Mouse (Mus musculus): ENCODE measurements around the gene Kcnip1. TPM values are rescaled to one million over a fixed set of nuclear protein-coding genes. Genes with fewer than 3 reads are reported as not detected.

The Kcnip1 gene
- total RNA-seq, 2 experiments from 2014 or later, result not detected

GRCm38 (mm10) chr11:33902377-33902776, 90.6 kb downstream of the Kcnip1 start:
- DNase-seq, result no peak

DNA sequence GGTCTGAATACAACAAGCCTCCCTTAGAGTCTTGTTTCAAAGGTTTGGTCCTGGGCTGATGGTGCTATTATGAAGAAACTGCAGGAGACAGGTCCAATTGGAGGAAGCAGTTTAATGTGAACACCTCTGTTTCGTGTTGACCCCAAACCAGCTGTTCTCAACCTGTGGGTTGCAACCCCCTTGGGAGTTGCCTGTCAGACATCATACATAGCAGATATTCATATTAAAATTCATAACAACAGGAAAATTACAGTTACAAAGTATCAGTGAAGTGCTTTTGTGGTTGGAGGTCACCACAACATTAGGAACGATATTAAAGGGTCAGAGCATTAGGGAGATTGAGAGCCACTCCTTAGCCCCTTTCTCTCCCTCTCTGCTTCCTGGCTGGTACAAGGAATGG, 91.2 kb downstream of the Kcnip1 start:
- DNase-seq, result no peak

DNA sequence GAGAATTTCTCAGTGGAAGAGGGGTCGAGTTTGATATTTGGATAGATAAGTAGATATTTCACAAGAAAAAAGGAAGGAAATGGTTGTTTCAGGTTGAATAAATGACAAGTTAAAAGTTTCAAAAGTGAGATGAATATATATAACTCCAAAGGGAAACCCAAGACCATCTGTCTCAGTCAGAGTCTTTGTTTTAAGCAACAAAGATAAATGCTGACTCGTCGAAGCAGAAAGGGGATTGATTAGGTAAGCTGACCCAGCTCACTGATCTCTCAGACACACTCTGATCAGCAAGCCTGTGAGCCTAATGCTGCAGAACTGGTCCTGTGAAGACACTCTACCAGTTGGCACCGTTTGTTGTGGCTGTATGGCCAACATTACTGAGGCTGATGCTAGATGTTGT, 101.9 kb downstream of the Kcnip1 start:
- DNase-seq, result no peak

DNA sequence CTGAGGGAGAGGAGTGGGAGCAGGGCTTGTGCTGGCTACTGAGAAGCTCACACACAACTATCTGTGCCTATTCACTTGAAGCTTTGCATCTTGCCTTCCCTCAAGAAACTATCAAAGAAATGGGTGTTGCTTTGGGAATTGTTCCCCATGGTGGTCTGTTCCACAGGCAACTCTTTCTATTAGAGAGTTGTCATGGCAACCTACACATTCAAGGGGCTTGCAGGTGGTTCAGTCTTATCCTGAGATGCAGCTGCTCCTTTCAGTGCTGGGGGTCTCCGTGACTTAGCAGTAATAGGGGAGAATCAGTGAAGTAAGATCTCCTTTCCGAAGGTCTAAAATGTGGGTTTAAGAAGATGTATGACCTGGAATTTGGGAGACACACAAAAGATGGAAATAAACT, 102.6 kb downstream of the Kcnip1 start:
- no peak for DNase-seq

DNA sequence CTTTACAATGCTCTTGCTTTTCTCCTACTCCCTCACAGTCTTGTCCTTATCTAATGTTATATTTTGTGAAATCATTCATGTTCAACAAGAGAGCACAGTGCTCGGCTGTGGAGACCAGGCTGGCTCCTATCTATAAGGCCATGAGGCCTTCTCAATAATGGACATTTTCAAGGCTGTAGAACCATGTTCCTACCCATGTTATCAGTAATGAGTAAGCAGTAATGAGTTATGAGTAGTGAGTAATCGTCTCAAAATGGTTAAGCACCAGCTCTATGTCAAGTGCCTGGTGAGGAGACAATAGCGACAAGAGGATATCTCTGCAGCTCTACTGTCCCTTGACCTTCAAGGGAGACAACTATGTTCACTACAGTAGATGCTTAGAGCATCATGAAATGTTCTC, 105.3 kb downstream of the Kcnip1 start:
- DNase-seq, result no peak

DNA sequence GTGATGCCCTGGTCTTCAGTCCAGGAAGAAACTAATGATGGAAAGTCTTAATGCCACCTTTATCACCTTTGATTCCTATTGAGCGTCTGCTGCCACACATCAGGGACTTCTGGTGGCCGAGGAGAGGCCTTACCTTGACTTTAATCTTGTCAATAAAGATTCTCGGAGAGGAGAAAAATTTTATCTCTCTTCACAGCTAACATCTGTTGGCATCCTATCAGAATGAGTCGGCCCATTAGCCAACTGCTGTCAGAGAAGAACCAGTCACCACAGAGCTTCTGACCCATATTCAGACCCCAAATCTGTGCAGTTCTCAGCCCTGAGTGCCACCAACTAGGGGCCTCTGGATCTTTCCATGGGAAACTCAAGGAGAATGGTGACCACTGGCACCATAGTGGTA, 107.0 kb downstream of the Kcnip1 start:
- DNase-seq, result no peak

DNA sequence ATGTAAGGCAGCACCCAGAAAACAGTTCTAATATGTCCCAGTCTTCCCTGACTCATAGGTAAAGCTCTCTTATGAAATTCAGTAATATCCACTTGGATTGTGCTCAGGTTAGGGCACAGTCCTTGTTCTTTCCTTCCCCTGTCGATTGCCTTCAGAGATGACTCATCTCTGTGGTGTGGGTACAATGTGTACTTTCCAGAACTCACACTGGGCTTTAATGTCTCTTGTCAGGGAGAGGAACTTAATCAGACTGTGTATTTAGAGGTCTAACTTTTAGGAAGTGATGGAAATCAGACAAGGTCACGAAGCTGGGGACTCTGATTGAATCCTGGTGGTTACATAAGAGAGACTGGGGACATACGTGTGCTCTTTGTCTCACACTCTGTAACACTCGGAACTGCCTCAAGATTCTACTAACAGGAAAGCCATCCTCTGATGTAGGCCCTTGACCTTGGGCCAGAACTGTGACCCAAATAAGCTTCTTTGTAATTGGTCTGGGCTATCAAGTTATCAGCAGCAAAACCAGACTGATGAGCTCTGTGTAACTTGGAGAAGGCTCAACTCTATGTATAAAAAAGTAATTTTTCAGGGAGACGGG, 110.1 kb downstream of the Kcnip1 start:
- DNase-seq, result no peak

- no peak for DNase-seq
Observed at GRCm38 (mm10) chr11:33874925-33875324, 118.0 kb downstream of the Kcnip1 start.

GRCm38 (mm10) chr11:33873071-33873781, 119.7 kb downstream of the Kcnip1 start:
- DNase-seq, result no peak

DNA sequence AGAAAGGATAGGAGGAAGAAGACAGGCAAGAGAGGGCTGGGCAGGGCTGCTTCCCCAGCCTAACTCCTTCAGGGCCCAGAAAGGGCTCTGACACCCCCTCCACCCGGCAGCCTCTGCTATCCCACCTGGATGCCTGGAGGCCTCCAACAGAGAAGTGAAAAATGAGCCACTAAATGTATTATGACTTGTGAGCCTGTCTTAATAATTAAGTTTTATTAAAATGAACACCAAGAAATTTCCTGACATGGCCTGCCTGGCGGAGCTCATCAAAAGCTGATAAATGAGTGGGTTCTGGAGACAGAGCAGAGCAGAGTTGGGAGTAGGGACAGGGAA, 120.3 kb downstream of the Kcnip1 start:
- DNase-seq, result no peak

- no peak for DNase-seq
Observed at GRCm38 (mm10) chr11:33871998-33872715, 120.8 kb downstream of the Kcnip1 start.

DNA sequence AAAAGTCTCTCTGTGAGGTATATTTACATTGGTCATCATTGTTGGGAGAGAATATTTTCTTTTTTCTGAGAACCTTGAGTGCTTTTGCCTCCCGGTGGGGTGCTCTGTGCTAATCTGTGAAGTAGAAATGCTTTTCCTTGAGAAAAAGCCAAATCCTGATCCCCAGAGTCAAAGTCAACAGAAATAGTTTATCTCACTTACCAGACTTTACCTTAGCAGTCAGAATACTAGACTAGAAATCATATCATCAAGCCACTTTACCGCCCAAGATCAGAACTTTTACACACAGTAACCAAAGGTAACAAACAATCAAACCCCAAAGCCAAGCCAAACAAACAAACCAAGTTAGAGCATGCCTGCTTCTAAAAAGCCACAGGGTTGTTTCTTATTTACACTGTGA, 122.7 kb downstream of the Kcnip1 start:
- DNase-seq, result no peak

- no peak for DNase-seq
Observed at GRCm38 (mm10) chr11:33869559-33869958, 123.4 kb downstream of the Kcnip1 start.

- DNase-seq, result no peak
Observed at GRCm38 (mm10) chr11:33866775-33867174, 126.2 kb downstream of the Kcnip1 start.

DNA sequence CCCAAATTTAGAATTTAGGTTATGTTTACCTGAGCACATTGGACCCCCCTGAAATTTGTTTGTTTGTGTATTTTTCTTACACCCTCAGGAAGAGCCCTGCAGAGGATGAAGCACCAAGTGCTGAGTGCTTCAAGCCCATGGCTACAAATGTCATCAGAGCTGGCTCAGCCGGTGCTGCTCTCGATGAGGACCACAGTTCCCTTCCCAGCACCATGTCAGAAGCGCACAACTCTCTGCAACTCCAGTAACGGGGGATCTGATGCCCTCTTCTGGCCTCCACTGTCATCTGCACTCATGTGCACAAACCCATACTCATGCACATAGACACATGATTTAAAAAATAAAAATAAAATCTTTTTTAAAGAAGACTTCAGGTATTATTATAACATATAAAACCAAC, 128.7 kb downstream of the Kcnip1 start:
- DNase-seq, result no peak

DNA sequence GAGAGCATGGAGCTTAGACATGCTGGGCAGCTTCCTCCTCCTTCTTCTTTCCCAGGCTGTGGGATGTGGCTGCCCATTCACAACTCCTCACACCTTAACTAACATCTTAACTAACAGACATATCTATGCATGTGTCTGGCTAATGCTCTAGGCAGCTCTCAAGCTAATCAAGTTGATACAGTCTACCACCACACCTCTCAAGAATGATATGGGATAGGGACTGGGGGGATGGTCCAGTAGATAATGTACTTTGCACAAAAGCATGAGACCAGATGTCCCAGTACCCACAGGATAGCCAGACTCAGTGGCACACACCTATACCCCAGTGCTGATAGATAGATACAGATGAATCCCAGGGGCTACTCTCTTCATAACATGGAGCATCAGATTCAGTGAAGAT, 131.1 kb downstream of the Kcnip1 start:
- DNase-seq, result no peak

GRCm38 (mm10) chr11:33860905-33861582, 131.9 kb downstream of the Kcnip1 start:
- DNase-seq, result no peak

DNA sequence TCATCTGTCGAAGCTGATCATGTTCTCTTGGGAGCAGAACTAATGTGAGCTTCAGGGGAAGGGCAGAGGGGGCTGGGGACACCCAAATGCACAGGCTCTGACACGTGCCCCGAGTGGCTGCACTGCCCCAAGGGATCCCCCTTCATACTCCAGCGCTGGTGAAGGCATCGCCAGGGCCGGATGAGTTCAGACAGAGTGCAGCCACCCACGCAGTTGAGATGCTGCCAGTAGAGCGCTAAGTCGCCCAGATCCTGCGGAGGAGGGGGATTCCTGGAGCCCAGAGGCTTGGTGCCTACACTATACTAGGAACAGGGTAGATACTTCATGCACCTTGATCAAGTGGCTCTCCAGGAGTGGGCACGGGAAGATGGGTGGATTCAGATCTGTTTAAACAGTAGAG, 143.3 kb downstream of the Kcnip1 start:
- DNase-seq, result no peak

- no peak for DNase-seq
Observed at GRCm38 (mm10) chr11:33848685-33849084, 144.3 kb downstream of the Kcnip1 start.

DNA sequence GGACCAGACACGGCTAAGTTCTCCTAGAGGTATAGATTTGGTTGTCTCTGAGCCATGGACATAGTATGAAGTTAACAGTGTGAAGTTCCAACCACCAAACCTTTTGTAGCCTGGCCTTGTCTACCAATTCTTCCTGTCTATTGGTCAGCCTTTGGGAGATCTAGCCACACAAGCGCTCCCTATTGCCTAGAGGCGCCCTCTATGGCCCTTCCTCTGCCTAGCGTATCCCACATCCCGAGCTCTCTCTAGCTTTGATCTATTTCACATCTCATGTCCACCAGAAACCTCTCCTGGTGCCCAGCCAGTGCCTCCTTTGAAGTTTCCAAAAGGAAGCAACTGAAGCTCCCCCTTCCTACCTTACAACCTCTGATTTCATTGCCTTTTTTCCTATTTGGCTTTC, 147.0 kb downstream of the Kcnip1 start:
- DNase-seq, result no peak

DNA sequence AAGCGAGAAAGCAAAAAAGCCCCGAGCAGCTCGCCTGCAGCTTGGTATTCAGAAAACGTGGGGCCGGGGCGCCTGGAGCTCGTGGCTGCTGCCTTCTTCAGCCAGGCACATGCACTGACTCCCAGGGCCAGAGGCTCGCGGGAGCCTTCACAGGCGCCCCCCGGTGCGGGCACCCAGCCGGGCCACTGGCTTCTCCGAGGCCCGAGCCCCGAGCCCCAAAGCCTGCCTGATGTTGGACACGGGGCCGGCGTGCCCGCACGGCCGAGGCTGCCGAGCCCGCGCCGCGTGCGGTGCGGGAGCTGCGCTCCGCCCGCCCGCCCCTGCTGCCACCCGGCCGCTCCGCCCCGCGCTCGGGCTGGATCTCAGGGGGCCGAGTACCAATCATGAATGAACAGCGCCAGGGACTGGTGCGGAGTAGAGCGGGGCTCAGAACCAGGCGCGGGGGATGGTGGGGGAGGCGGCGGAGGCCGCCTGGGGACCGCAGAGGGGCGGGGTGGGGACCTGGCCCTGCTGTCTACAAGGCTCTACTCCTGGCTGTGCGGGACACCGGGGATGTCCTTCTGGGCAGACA, 149.6 kb downstream of the Kcnip1 start:
- no peak for DNase-seq

GRCm38 (mm10) chr11:33839049-33839448, 153.9 kb downstream of the Kcnip1 start:
- DNase-seq, result no peak

DNA sequence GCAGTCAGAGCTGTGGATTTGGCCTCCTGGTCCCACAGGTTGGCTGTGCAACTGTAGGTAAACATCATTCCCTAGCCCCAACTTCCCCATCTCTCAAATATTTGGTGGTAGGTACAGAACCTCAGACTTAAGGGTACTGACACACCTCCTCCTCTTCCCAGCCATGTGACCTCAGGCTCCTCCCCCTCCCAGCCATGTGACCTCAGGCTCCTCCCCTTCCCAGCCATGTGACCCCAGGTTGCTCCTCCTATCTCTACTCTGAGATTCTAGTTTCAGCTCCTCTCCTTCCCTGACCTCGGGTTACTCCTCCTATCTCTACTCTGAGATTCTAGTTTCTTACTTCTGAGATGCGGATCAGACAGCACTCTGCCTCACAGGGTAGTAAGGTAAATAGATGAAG, 163.2 kb downstream of the Kcnip1 start:
- no peak for DNase-seq
